Mouse (Mus musculus): ENCODE results near the gene Zfp800. TPM values are rescaled to one million over a fixed set of nuclear protein-coding genes. Genes with fewer than 3 reads are reported as not detected.

The Zfp800 gene
- polyA plus RNA-seq, 1 experiment from 2014 or later = 17.1 TPM

- Histone ChIP-seq H3K36me3 (no peaks in the 10 kb centered on the region), H3K4me1 (peaks cover 8% of the 10 kb centered on the region; the same call in 1 of the 2 replicates), H3K4me3 (peak overlapping the region; percentile 46; the same call in 1 of the 2 replicates), H3K4me2 (peak overlapping the region; percentile 85), H3K27me3 (peaks cover 25% of the 10 kb centered on the region), H3K9ac (no peak overlapping the region), H3K27ac (no peak overlapping the region), H3K9me3 (no peaks in the 10 kb centered on the region)
- ATAC-seq (ENCODE audit: insufficient number of reproducible peaks, low FRiP score, low TSS enrichment, low read depth) = no peak
- WGBS = 42% methylated on average over 15 of the region's 15 CpGs
Observed at GRCm38 (mm10) chr6:28396051-28396852, 1.6 kb downstream of the Zfp800 start.

GRCm38 (mm10) chr6:28389038-28389437, 8.8 kb downstream of the Zfp800 start:
- Histone ChIP-seq H3K4me2 (no peak overlapping the region), H3K36me3 (no peaks in the 10 kb centered on the region), H3K9me3 (no peaks in the 10 kb centered on the region), H3K9ac (no peak overlapping the region), H3K27ac (no peak overlapping the region), H3K4me3 (no peak overlapping the region), H3K4me1 (no peaks in the 10 kb centered on the region), H3K27me3 (no peaks in the 10 kb centered on the region)
- WGBS = 76% methylated on average over 3 of the region's 3 CpGs
- no peak for ATAC-seq (ENCODE audit: insufficient number of reproducible peaks, low FRiP score, low TSS enrichment, low read depth)

GRCm38 (mm10) chr6:28385169-28385568, 12.6 kb downstream of the Zfp800 start:
- Histone ChIP-seq H3K9ac (no peak overlapping the region), H3K4me3 (no peak overlapping the region), H3K36me3 (no peaks in the 10 kb centered on the region), H3K9me3 (no peaks in the 10 kb centered on the region), H3K27ac (no peak overlapping the region), H3K4me2 (no peak overlapping the region), H3K27me3 (no peaks in the 10 kb centered on the region), H3K4me1 (no peaks in the 10 kb centered on the region)
- no peak for ATAC-seq (ENCODE audit: insufficient number of reproducible peaks, low FRiP score, low TSS enrichment, low read depth)
- 81% methylated on average over 3 of the region's 3 CpGs for WGBS

GRCm38 (mm10) chr6:28381983-28382382, 15.8 kb downstream of the Zfp800 start:
- no peak for ATAC-seq (ENCODE audit: insufficient number of reproducible peaks, low FRiP score, low TSS enrichment, low read depth)
- no peak overlapping the region for H3K4me3 ChIP-seq
- WGBS = 31% methylated on average over 4 of the region's 4 CpGs
- no peaks in the 10 kb centered on the region for H3K4me1 ChIP-seq
- no peaks in the 10 kb centered on the region for H3K36me3 ChIP-seq
- H3K4me2 ChIP-seq = no peak overlapping the region
- H3K27ac ChIP-seq = no peak overlapping the region
- H3K9ac ChIP-seq = no peak overlapping the region
- H3K27me3 ChIP-seq = no peaks in the 10 kb centered on the region
- H3K9me3 ChIP-seq = no peaks in the 10 kb centered on the region

GRCm38 (mm10) chr6:28369966-28370683, 27.7 kb downstream of the Zfp800 start:
- H3K27me3 ChIP-seq = no peaks in the 10 kb centered on the region
- 70% methylated on average over 6 of the region's 6 CpGs for WGBS
- ATAC-seq (ENCODE audit: insufficient number of reproducible peaks, low FRiP score, low TSS enrichment, low read depth) = no peak

GRCm38 (mm10) chr6:28367575-28367974, 30.2 kb downstream of the Zfp800 start:
- Histone ChIP-seq H3K27me3 (no peaks in the 10 kb centered on the region), H3K27ac (no peak overlapping the region), H3K4me2 (no peak overlapping the region), H3K4me3 (no peak overlapping the region), H3K36me3 (no peaks in the 10 kb centered on the region), H3K9ac (no peak overlapping the region), H3K9me3 (no peaks in the 10 kb centered on the region), H3K4me1 (no peaks in the 10 kb centered on the region)
- 89% methylated on average over 9 of the region's 9 CpGs for WGBS
- no peak for ATAC-seq (ENCODE audit: insufficient number of reproducible peaks, low FRiP score, low TSS enrichment, low read depth)

More at GRCm38 (mm10) chr6:28369966-28370683, 27.7 kb downstream of the Zfp800 start:
- Histone ChIP-seq H3K4me1 (no peaks in the 10 kb centered on the region), H3K4me3 (no peak overlapping the region), H3K9me3 (no peaks in the 10 kb centered on the region), H3K9ac (no peak overlapping the region), H3K4me2 (no peak overlapping the region), H3K27ac (no peak overlapping the region), H3K36me3 (no peaks in the 10 kb centered on the region)

- no peaks in the 10 kb centered on the region for H3K27me3 ChIP-seq
- 66% methylated on average over 3 of the region's 3 CpGs for WGBS
Observed at GRCm38 (mm10) chr6:28351066-28351465, 46.7 kb downstream of the Zfp800 start.

GRCm38 (mm10) chr6:28345677-28346076, 52.1 kb downstream of the Zfp800 start:
- Histone ChIP-seq H3K27ac (no peak overlapping the region), H3K4me3 (no peak overlapping the region), H3K36me3 (no peaks in the 10 kb centered on the region), H3K9ac (no peak overlapping the region), H3K27me3 (no peaks in the 10 kb centered on the region), H3K4me2 (no peak overlapping the region), H3K9me3 (no peaks in the 10 kb centered on the region), H3K4me1 (no peaks in the 10 kb centered on the region)
- ATAC-seq (ENCODE audit: insufficient number of reproducible peaks, low FRiP score, low TSS enrichment, low read depth) = no peak

More at GRCm38 (mm10) chr6:28351066-28351465, 46.7 kb downstream of the Zfp800 start:
- Histone ChIP-seq H3K4me1 (no peaks in the 10 kb centered on the region), H3K9me3 (no peaks in the 10 kb centered on the region), H3K4me2 (no peak overlapping the region), H3K9ac (no peak overlapping the region), H3K36me3 (no peaks in the 10 kb centered on the region), H3K27ac (no peak overlapping the region), H3K4me3 (no peak overlapping the region)
- no peak for ATAC-seq (ENCODE audit: insufficient number of reproducible peaks, low FRiP score, low TSS enrichment, low read depth)

- no peaks in the 10 kb centered on the region for H3K36me3 ChIP-seq
- 49% methylated on average over 7 of the region's 7 CpGs for WGBS
- no peak overlapping the region for H3K9ac ChIP-seq
- H3K27ac ChIP-seq = no peak overlapping the region
- H3K4me2 ChIP-seq = no peak overlapping the region
- H3K9me3 ChIP-seq = no peaks in the 10 kb centered on the region
- H3K4me1 ChIP-seq = no peaks in the 10 kb centered on the region
- no peak overlapping the region for H3K4me3 ChIP-seq
- no peak for ATAC-seq (ENCODE audit: insufficient number of reproducible peaks, low FRiP score, low TSS enrichment, low read depth)
- no peaks in the 10 kb centered on the region for H3K27me3 ChIP-seq
Observed at GRCm38 (mm10) chr6:28345181-28345580, 52.6 kb downstream of the Zfp800 start.

- H3K9ac ChIP-seq = no peak overlapping the region
- H3K4me2 ChIP-seq = no peak overlapping the region
- WGBS = 77% methylated on average over 5 of the region's 5 CpGs
- H3K9me3 ChIP-seq = no peaks in the 10 kb centered on the region
- no peaks in the 10 kb centered on the region for H3K36me3 ChIP-seq
- H3K27ac ChIP-seq = no peak overlapping the region
- H3K27me3 ChIP-seq = no peaks in the 10 kb centered on the region
- no peak overlapping the region for H3K4me3 ChIP-seq
- no peak for ATAC-seq (ENCODE audit: insufficient number of reproducible peaks, low FRiP score, low TSS enrichment, low read depth)
- H3K4me1 ChIP-seq = no peaks in the 10 kb centered on the region
Observed at GRCm38 (mm10) chr6:28342863-28343262, 54.9 kb downstream of the Zfp800 start.

- WGBS = 91% methylated on average over 4 of the region's 4 CpGs
- Histone ChIP-seq H3K9me3 (no peaks in the 10 kb centered on the region), H3K4me3 (no peak overlapping the region)
Observed at GRCm38 (mm10) chr6:28341174-28341573, 56.6 kb downstream of the Zfp800 start.

GRCm38 (mm10) chr6:28339410-28339809, 58.4 kb downstream of the Zfp800 start:
- no peak overlapping the region for H3K9ac ChIP-seq
- H3K4me1 ChIP-seq = no peaks in the 10 kb centered on the region
- H3K27me3 ChIP-seq = no peaks in the 10 kb centered on the region
- H3K4me2 ChIP-seq = no peak overlapping the region
- 79% methylated on average over 5 of the region's 5 CpGs for WGBS
- H3K27ac ChIP-seq = no peak overlapping the region
- no peaks in the 10 kb centered on the region for H3K9me3 ChIP-seq
- no peak overlapping the region for H3K4me3 ChIP-seq
- no peaks in the 10 kb centered on the region for H3K36me3 ChIP-seq
- no peak for ATAC-seq (ENCODE audit: insufficient number of reproducible peaks, low FRiP score, low TSS enrichment, low read depth)

More at GRCm38 (mm10) chr6:28341174-28341573, 56.6 kb downstream of the Zfp800 start:
- ATAC-seq (ENCODE audit: insufficient number of reproducible peaks, low FRiP score, low TSS enrichment, low read depth) = no peak
- no peak overlapping the region for H3K4me2 ChIP-seq
- H3K27ac ChIP-seq = no peak overlapping the region
- no peaks in the 10 kb centered on the region for H3K36me3 ChIP-seq
- no peaks in the 10 kb centered on the region for H3K4me1 ChIP-seq
- H3K9ac ChIP-seq = no peak overlapping the region
- H3K27me3 ChIP-seq = no peaks in the 10 kb centered on the region

Data from limb, embryonic 15.5 days (tissue).